Mouse (Mus musculus) left cerebral cortex, adult 11 months (tissue): Measurements from ENCODE around the gene Srgap2.
"Not testable (repeated sequence)": the region's sequence is repeated elsewhere in the genome, so short reads cannot be mapped to it uniquely, and the experiment has no call there.

Source experiments
- DNase-seq: peaks from one replicate; pipeline ENCODE4 v3.0.0; 2022; ENCODE audit warnings: low spot score

Srgap2 gene

DNA sequence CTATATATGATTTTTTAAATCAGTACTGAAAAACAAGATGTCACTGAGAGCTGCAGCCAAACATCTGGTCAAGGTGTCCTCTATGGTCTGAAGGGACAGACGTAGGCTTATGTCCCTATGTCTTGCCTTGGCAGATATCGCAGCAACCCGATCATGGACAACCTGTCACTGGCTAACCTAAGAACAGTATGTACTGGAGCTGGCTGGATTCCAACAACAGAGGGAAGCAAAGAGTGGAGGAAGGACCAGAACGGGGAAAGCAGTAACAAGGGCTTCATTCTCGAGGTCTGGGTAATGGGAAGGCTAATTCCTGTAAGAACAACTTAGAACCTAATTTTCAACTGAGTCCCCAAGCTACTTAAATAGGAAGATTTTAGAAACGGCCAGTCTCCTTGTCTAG, 238.2 kb downstream of the Srgap2 start:
- no peak for DNase-seq

DNA sequence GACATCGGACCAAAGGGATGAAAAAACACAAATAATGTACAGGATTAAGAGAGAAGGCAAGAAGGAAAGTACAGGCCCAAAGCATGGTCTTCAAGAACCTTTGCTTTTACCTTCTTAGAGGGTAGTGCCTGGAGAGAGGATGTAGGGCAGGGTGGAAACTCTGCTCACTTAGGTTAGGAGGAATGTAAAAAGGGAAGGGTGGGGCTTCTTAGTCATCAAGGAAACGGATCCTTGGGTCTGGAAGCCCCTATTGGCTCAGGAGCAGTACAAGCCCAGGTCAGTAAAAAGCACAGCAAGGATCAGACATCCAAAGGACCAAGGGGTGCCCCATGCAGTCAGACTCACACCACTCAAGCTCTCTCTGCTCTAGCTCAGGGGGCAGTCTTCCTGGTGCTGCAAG, 239.9 kb downstream of the Srgap2 start:
- DNase-seq: no peak

DNA sequence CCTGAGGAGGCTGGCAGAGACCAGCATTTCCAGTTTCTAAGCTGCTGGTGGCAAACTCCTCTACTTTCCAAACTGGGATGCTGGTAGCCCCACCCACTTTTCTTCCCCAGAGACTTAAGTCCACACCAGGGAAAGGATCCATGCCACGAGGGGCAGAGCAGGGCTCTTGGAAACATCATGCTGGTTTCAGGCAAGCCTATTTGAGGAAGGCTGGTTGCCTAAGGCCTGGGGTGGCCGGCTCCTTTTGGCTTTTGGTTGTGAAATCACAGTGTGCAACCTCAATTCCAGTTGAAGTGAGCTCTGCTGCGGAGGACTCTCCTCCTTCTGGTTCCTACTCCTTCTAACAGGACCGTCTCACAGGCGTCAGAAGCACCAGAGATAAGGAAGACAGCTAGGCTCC, 240.3 kb downstream of the Srgap2 start:
- no peak for DNase-seq

DNA sequence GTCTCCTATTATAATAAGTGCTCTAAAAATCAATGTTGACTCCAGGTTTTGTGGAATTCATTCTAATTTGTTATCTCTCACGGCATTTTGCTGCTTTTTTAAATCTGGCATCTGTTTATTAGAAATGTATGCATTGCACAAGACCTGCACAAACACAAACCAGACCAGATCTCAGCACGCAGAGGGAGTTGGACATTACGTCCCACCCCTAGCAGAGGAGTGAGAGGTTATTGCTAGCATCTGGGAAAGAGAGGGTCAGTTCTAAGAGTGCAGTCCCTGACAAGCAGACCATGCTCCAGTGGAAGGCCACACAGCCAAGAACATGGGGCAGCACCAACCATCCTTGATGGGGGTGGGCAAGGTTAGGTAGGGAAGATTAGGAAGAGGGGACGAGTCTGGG, 242.5 kb downstream of the Srgap2 start:
- no peak for DNase-seq

DNA sequence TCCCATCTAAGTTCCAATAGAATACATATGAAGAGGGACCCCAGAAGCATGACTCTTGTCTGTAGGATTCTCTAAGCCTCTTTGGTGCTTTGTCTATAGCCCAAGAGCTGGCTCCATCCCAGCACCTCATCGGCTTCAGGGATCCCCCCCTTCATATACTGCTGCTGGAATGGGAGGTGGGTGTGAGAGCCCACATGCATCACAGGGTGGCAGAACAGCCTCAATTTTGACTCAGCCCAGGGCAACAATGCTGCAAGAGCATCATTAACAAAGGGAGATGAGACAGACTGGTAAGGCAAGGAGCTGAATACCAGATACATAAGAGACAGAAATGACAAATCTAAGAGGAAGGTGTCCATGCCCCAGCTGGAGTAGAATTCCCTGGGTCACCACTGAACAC, 243.0 kb downstream of the Srgap2 start:
- DNase-seq: no peak

DNA sequence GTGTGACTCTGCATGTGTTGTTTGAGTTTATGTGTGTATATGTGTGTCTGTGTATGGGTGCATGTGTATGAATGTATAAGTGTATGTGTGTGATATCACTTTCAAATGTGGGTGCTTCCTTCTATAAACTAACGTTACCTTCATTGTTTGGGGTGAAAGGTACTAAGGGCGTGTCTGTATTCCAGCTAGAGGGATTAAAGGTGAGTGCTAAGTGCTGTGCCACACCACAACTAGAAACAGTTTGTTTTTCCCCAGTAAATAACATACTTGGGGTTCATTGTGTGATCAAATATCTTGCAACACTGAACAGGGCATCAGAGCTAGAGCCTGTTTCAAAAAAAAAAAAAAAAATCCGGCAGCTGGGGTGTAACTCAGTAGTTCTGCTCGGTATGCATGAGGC, 245.4 kb downstream of the Srgap2 start:
- no peak for DNase-seq

DNA sequence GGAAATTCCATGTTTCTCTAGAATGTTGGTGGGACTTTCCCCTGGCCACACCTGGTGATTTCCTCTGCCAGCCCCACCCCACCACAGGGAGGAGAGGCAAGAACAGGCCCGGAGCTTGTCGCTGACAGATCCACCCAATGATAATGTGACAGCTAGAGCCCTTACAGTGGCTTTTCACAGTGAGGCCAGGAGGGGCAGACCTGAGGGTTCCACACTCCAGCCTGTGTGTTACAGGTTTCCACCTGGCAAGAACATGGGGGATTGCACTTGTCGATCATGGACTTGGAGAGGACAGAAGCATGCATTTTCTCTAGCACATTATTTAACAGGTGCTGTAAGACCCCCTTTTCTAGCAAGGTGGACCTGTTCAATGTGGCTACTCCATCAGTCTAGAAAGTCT, 246.9 kb downstream of the Srgap2 start:
- DNase-seq: no peak

DNA sequence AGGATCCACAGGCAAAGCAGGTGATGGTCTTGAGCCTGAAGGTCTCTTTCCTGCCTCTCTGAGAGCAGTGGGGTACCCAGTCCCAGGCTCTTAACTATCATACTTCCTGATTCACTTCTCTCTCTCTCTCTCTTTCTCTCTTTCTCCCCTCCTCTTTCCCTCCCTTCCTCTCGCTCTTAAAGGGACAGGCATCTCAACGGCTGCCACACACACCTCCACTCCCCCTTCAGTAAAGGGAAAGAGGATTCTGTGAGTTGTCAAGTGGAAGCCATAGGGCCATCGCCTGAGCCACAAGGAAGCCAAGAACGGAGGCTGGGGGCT, 247.7 kb downstream of the Srgap2 start, which contains the start of gene Ikbke:
Ikbke (minus strand) TSS at position 151 of the 321 bp plus-strand sequence.
- no peak for DNase-seq

DNA sequence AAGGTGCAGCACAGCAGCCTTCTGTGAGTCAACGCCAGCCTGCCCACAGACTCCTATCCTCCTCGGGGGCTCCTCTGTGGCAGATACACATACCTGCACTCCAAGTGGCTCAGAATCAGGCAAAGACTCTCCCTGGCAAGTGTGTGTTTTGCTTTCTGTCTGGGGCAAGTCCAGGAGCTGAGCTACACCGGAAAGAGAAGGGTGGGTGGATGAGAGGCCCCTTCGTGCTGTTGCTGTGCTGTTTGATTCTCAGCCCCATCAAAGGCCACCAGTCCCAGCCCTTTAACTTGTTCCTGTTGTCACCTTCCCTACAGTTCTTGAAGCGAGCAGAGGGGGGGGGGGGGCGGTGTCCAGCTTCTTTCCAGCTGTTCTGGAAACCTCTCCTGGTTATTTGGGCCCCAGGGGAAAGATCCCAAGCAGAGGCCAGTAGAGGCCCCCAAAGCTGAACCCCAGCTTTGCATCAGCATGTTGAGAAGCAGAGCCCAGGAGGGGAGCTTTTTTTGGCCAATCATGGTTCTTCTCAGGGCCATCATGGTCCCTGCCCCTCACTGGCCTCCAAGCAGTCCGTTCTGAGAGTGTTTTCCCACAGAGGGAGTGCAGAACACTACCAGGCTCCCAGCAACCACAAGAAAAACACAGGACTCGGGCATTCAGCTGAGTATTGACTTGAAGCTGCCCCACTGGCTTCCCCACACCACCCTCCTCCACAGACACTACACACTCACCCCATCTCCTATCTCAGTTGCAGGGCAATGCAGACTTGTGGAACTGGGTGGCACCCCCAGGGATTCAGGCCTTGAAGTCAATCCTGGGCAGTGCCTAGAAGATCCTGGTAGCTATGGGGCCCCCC, 248.3 kb downstream of the Srgap2 start:
- no peak for DNase-seq

DNA sequence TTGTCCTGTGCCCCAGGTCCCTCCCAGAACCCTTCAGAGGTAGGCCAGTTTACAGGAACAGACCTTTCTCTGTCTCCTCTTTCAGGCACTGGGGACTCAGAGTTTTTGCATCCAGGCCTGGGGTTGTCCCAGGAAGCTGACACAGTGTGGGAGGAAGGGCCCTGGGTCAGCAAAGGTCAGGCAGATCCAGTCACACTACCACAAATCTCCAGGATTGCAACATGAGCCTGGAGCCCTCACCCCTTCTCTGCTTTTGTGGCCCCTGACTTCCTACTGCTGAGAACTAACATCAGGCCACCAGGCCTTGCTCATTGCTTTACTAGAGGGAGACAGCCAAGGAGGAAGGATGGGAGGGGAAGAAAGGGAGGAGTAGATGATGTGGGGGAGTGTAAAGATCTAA, 250.3 kb downstream of the Srgap2 start:
- no peak for DNase-seq

DNA sequence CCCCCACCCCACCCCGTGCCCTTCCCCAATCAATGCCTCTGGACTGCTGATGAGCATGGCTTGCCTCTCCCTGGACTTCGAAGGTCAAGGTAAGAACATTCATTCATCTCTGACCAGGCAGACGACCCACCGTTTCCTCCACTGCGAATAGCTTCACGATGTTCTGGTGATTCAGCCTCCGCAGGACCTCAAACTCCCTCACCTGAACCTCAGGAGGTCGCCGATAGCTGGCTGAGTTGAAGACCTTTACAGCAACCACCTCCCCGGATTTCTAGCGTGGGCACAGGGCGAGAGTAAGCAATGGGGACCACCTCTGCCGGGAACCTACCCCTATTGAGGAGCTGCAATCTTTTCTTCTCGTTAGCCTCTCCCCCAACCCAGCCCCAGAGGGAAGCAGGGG, 251.6 kb downstream of the Srgap2 start:
- DNase-seq: no peak

DNA sequence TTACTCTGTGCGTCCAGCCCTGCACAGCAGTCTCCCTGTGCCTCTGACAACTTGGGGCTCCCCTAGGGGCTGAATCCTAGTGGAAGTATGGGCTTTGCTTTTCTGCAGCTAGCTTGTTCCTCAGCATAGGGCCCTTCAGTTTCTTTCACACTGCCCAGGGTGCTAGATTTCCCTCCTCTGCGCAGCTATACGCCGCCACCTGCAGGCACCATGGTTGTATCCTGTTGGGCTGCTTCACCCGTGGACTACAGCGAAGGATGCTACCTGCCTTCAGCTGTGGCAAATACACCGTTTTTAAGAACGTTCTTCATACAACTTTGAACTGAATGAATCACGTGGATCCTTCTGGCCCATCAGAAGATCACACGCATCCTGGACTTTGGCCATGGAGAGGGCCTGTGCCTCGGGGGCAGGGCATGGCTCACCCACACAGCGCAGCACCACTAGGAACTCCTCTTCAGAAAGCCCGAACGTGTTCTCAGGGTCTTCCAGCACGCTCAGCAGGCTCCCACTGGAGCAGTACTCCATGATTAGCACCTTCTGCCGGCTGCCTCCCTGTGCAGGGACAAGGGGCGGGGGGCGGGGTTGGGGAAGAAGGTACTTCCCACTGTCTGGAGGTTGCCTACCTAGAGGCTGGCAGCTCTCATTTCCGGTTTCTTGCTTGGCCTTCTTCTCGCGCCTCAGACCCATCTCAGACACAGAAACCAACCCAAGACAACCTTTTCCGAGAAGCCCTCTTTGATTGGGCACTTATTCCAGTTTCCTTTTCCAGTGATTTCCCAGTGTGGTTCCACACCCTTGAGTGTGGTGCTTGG, 252.2 kb downstream of the Srgap2 start:
- DNase-seq: no peak

DNA sequence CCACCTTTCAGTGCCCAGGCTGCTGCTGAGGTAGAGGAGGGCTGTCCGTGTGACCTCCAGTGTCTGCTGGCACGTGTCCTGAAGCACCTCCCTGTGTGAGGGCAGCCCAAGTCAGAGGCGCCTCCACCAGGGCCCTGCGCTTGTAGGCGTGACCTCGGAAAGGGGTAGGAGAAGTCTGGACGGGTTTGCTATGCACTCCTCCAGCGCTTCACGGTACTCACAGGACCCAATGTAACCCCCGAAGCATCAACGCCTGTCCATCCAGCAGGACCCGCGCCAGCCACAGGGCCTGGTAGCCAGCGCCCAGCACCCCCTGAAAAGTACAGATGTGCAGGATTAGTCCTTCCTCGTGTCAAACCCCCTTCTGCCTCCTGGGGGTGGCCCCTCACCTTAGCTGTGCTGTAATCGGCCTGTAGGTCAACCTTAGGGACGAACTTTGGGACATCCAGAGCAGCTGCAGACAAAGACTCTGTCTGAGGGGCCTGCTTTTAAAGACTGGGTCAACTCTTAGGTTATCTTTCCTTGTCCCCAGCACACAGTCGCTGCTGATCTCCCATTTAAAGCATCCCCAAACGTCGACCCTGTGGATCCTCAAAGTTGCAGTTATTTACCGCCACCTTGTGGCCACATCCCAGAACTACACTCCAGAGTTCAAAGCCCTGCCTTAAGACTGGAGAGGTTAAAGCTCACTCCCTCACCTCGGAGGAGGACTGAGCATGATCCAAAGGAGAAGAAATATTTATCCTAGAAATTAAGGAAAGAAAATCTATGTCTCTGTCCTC, 257.2 kb downstream of the Srgap2 start:
- DNase-seq: peak; percentile 27

DNA sequence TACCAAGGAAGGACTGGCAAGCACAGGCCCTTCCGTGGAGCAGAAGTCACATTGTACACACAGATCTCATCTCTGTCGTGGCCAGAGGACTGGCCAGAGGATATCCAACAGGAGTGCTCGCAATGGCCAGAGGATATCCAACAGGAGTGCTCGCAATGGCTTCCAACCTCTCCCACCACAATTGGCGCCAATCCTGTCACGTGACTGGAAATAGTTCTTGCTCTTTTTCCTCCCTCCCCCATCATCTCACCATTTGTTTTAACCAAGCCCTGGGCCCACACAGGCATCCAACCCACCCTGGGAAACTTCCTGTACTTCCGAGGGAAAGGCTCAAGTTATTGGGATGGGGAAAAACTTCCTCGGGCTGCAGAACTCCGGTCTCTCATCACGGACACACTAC, 258.4 kb downstream of the Srgap2 start:
- DNase-seq: no peak

DNA sequence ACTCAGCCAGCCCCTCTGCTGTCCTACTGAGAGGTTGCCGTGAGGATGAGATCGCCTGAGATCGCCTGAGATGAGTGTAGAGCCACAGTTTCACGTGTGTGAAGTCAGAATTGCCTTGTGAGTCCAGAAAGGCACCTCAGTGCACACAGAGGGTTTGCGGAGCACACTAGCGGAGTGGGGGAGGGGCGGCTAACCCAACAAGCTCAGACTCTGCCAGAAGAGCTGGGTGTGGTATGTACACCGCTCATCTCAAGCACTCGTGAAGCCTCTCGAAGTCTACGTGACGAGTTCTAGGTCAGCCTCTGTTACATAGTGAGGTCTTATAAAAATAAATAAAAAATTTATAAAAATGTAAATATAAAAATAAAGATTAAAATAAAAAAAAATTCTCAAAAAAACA, 263.2 kb downstream of the Srgap2 start:
- DNase-seq: no peak

DNA sequence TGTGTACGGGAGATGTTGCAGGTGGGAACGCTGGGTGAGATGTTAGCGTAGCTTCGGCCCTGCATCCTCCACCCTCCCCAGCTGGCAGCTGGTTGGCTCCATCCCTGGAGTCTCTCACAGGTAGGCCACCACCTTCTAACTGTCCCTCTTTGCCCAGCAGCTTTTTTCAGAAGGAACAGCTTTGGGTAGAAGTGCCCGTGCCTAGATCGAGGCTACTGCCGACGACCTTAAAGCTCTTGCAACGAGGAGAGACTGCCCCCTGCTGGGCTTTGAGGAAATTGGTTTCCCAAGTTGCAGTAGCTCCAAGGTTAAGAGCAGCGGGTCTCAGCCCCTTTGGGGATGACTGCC, 266.9 kb downstream of the Srgap2 start:
- DNase-seq: no peak

DNA sequence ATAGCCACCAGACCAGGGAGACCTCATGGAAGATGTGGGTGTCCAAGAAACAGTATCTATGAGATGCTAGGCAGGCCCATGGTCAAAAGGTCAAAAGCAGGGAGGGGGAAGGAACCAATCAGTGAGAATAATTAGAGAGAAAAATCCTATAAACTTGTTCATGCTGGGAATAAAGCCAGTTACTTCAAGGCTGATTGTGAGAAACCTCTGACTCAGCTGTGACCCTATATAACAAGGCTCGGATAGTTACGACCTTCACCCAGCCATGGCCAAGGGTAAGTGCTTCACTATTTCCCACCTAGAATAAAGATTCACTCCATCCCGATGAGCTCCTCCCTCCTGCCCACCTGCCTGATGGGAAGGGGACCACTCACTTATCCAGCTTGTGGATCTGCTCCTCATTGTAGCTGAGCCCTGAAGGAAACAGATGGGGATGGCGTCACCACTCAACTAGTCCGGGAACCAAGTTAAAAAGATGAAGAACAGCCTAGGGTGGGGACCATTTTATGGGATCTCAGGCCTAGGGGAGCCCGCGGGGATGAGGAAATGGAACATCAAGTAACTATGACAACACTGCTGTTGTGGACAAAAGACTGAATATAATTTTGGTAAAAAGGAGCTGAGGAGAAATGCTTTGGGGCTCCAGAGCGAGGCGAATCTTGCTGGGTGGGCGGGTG, 267.4 kb downstream of the Srgap2 start:
- no peak for DNase-seq

DNA sequence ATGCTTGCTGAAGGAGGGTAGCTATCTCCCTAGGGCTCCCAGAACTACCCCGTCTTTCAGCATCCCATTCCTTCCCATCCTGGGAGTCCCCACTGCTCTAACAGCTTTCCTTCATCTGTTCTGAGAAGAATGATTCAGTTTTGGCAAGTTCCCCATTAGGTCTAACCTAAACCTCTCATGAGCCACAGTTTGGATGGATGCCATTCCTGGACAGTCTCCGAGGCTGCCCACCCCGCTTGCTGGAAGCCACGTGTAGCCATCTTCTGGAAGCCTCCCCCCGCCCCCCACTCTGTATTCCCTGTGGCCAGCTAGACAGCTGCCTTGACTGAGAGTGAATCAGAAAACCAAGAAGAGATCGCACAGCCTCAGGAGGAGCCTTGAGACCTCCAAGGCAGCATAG, 269.9 kb downstream of the Srgap2 start:
- DNase-seq: no peak

DNA sequence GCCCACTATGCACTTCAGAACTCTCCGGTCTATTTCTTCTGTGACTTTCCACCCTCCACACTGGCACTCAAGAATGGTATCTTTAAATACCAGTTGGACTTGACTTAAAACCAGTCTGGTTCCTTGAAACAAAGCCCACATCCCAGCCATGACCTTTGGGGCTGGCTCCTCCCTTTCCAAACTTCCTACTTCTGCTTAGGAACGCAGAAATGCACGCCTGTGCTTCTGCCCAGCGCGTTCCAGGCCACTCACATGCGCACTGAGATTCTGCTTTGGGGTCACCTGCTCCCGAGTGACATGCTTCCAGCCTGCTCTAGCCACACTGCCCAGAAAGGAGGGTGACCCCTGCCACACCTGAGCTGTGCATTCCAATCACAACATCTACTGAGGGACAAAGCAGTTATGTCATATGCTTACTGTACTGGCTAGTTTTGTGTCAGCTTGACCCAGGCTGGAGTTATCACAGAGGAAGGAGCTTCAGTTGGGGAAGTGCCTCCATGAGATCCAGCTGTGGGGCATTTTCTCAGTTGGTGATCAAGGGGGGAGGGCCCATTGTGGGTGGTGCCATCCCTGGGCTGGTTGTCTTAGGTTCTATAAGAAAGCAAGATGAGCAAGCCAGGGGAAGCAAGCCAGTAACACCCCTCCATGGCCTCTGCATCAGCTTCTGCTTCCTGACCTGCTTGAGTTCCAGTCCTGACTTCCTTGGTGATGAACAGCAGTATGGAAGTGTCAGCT, 274.5 kb downstream of the Srgap2 start:
- not testable (repeated sequence) for DNase-seq

DNA sequence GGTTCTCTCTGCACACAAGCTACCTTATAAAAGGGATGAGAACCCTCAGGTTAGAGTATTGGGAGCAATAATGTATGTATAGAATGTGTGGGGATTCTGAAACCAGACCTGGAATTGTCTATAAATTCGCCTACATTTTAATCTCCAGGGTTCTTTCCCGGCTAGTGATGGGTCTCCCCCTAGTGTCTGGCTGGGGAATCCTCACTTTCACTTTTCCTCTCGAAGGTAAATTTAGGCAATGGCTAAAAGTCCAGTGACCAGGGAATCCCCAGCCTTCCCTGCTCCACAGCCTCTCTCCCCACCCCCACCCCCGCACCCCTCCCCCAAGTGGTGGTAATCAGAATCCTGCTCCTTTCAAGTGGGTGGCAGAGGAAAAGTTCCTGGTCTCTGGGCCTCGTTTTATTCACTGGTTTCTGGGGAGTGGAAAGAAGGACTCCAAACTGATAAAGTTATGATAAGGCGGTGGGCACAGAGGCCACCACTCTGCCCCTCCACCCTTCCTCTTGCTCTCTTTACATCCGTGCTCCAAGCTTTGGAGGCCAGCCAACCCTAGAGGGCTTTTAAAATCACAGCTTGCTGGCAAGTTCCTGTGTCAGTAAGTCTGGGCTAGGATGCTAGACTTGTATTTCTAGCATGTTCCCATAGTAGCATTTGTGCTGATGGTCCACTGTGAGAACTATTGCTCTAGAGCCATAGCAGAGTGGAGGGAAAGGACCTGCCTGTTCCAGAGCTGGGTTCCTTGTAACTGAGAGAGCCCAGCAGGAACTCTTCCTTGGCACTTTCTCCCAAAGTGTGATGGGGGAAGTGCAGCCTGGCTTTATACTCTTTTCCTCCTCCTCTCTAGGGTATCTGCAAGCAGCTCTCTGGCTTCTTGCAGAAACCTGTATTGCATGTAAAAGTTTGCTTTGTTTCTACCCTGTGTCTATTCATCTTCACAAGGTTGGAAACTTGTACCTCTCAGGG, 280.4 kb downstream of the Srgap2 start:
- peak; percentile 46 for DNase-seq
